Mouse (Mus musculus) layer of hippocampus, postnatal 14 days (tissue): ENCODE measurements around the gene Cmtr1. TPM values are rescaled to one million over a fixed set of nuclear protein-coding genes. Genes with fewer than 3 reads are reported as not detected.
A peak's percentile ranks its signal among the peaks of the same experiment; 100 is the strongest.
"Not testable (repeated sequence)": the region's sequence is repeated elsewhere in the genome, so short reads cannot be mapped to it uniquely, and the experiment has no call there.

Source experiments
- DNase-seq, 2 experiments: peaks; one replicate each; pipeline ENCODE4 v3.0.0; 2021 to 2022; ENCODE audit warnings: low spot score in 2 of 2, mixed read lengths in 1 of 2
- total RNA-seq, 2 experiments: library from RNA; stranded (reverse); gene quantifications; 2 replicates each; pipeline ENCODE4 v1.2.3; 2021

Gene Cmtr1
- total RNA-seq, 2 experiments from 2014 or later, result 78.9 to 93.8 TPM

DNA sequence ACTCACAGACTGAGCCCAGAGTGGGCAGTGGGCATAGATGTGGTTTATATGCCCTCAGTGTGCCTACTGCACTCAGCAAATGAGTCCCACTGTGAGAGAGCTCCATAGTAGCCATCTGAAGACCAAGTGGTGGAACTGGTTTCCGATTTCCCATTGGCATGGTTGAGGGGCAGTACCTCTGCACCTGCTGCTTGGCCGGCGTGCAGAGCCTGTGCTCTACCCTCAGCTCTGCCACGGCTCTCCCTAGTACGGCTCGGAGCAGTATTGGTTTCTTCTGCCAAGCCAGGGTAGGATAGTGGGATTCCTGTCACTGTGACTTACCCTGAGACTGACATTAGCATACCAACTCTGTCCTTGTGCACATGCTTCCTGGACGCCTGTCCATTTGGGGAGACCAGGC is 40.2 kb downstream of the Cmtr1 start:
- DNase-seq, result no peak

DNA sequence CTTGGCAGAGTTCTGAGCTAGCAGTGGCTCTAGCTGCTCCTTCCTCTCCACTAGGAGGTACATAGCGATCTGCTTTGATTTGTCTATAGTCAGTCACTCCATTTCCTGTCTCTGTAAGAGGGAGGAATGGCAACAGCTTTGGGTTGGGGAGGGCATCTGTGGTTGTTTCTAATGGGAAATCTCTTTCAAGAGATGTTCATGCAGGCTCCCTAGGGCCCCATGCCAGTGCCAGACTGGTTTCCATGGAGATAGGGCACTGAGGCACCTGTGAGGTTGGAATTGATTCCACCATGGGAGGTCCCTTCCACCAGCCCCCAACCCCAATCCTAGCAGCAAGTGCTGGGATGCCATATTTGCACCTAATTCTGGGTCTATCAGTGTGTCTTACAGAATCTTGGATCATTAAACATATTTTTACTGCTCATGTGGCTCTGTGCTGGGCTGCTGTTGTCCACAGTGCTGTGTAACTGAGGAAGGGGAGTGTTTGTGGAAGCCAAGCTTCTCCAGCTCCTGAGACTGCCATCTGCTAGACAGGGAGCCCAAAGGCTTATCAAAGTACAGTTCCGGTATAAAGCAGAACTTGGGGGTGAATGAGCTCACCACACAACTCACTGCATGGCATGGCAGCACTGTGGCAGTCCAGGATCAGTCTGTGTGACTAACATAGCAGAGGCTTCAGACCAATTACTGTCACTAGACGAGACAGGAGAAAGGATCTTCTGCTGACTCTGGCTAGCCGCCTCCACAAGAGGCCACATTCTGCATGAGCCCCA is 42.7 kb downstream of the Cmtr1 start:
- peak; percentile 81 to 89 for DNase-seq

DNA sequence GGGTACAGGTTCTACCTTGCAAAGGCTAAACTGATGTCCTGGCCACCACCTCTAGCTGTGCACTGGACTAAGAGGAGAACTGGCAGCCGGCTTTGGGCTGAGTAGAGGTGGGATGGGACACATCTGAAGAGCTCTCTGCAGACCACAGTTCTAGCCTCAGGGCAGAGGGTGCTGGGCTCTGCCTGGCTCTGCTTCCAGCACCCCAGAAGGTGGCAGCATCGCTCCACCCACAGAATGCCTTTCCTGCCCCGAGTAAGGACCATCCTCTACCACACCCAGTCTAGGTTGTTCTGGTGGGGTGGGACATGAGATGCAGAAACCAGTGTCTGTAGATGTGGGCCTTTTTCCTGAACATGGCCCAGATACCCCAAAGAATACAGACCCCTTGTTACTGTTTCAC is 44.4 kb downstream of the Cmtr1 start:
- peak; percentile 67 to 70 for DNase-seq

DNA sequence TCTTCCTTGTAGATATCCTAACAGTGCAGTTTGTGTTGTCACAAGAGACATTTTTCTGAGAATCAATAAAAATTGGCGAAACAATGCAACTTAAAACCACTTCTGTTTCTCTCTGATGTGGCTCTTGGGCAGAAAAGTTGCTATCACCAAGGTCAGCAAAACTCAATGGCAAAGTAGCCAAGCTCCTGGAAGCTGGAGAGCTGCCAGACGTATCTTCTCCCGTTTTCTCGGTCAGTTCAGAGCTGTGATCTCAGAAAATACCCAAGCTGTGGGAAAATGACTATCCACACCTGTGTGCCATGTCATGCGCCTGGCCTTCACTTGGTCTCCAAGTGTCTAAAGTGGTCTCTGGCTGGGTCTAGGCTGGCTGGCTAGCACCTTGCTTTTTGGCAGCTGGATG is 45.5 kb downstream of the Cmtr1 start:
- DNase-seq, result no peak

DNA sequence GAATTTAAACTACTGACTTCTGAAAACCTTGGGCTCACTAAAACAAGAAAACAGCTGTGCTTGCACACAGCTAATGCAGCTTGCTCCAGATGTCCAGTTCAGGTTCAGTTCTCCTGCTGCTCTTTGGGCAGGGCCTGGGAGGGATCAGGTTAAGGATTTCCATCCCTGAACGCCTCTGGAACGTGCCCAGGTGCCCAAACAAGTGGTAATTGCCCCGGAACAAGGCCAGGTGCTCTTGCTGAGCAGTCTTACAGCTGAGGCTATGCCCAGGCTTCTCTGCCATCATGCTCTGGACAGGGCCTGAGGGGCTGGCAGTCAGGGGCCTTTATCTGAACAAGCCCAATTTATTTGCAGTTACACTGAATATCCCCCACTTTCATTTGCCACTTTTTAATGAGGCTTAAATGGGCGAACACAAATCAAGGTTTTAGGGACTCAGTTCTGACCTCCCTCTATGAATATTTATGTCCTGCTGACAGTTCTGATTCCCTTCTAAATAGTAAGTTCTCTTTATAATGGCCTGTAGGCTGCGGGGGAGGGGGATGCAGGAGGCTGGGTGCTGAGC is 46.7 kb downstream of the Cmtr1 start:
- DNase-seq, result no peak

DNA sequence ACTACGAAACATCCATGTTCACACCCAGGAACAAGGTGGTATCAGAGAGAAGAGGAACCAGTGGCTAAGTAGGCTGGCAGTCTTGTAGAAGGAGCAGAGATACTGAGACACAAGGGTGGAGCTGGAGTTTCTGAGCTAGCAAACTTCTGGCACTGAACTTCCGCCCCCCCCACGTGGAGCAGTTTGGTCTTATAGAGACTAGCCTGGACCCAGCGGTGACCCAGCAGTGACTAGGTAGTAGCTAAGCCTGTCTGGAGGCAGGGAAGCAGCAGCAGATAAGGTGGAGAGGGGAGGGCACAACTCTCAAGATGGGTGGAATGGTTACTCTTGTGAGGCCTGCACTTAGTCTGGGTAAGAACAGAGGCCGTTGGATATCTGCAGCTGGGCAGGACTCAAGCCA is 48.4 kb downstream of the Cmtr1 start:
- DNase-seq, result no peak

DNA sequence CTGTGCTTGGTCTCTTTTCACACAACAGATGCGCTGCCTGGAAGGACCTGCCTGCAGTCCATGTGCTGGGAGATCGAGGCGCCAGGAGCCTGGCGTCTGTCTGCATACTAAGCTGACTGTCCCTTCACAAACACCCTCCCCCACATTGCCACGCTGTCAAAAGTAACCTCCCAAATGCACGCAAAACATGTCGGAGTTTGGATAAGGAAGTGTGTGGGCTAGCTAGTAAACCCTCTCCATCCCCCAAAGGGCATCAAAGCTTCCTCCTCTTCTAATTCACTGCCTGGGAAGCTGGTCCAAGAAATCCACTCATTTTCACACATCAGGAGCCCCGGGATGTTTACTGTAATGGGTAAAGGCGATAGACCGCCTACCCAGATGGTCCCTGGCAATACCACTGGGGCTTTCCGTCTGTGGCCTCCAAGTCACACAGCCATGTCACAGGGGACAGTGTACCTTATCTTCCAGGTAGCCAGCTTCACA is 50.2 kb downstream of the Cmtr1 start:
- DNase-seq, result no peak

DNA sequence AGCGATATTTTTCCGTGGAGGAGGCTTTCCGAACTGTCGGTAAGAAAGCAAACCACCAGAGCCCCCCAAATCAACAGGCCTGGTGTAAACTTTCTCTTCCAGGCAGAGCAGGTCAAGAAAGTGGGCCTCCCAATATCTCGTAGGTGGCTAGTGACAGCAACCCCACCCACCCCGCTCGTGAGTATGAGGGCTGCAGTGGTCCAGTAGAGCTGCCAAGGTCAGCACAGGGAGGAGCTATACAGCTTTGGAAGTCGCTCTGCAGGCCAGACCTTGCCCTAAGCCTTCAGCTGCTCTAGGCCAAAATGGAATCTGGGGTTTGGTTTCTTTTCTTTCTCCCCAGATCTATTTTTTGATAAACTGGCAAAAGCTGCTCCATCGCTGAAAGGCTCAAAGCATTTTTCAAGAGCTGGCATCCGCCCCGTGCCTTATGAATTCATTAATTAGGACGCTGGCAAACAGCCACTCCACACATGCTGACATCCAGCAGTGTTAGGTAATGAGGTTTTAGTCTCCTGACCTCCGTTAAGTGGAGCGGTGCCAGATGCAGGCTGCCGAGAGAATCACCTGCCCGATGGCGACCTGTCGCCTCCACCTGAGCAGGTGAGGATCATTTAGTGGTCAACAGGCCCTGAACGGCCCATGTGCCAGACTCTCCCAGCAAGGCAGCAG is 50.8 kb downstream of the Cmtr1 start:
- no peak for DNase-seq

DNA sequence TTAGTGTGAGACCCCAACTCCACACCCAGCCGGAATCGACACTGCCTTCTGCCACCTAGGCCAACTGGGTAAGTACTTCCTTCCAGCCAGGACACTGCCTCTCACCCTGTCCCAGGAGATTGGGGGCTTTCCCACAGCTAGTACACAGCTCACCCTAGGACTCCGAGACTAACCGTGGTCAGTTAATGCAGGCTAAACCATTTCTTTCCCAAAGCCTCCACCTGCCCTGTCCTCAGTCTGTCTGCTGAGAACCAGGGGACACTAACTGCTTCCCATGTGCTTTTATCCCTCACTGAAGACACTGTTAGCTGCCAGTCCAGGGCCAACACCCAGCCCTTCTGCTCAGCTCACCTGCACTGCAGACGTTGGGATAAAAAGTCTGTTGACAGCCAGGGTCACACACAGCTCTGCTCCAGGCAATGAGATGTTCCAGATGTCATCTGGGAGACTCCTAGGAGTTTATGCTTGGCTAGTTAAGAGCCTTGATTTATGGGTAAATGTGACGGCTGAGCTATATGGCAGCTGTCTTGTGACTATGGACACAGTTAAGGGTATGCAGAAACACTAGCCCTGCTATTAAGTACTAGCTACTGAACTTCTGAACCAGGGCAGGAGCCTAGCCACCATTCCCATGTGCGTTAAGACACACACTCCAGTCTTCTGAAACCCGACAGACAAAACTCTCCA is 51.5 kb downstream of the Cmtr1 start:
- DNase-seq, result no peak

DNA sequence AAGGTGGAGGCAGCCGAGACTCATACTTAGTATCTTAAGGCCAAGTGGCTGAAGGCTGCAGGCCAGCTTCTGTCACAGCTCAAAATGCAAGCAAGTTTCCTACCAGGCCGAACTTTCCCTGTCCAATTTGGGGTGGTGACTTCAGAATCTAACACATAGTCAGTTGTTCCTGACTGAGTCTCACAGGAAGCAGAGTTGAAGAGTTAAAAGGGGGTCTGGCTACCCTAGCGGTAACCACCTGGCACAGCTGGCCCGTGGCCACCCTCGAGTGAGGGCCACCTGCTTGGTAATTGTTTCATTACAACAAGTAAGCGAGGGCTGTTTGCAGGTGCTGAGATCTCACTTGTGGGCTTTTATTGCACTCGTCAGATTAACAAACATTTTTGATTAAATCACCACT is 52.2 kb downstream of the Cmtr1 start:
- DNase-seq, result no peak

DNA sequence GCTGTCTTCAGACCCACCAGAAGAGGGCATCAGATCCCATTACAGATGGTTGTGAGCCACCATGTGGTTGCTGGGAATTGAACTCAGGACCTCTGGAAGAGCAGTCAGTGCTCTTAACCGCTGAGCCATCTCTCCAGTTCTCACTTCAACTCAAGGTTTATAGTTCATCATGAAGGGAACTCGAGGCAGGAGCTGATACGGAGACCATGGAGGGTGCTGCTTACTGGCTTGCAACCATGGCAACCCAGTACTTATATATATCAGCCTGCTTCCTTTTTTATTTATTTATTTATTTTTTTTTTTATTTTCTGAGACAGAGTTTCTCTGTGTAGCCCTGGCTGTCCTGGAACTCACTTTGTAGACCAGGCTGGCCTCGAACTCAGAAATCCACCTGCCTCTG is 53.3 kb downstream of the Cmtr1 start:
- not testable (repeated sequence) for DNase-seq

DNA sequence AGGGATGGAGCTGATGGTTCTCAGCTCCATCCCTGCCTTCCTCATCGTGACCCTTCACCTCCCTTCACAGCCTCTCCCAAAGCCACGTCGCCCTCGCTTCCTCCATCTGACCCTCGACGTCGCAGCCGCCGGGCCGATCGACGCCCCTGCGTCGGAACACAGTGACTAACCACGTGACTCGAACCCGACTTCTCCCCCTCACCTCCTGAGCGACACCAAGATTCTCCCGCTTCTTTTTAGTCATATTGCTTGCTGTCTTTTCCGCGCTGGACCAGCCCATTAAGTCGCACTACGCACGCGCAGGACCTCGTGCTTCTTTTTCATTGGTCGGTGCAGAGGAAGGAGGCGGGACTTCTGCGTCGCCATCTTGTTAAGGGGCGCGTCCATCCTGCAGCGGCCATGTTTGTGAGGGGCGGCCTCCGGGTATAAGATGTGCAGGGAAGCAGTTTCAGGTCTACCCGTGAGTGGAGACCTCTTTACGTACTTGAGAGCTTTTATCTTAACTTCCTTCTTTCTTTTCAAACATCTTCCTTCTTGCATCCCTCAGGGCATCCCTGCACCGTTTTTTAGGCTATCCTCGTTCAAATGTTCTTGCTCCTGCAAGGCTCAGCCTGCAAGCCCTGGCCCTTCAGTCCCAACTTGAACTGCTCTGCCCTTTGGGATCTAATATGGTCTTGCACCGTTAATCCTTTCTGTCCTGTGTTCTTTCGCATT is 56.5 kb downstream of the Cmtr1 start, which contains the start of gene Ccdc167:
Gene Ccdc167, minus strand, starts transcription at position 313 of the 714 bp plus-strand sequence.
- peak; percentile 98 for DNase-seq

DNA sequence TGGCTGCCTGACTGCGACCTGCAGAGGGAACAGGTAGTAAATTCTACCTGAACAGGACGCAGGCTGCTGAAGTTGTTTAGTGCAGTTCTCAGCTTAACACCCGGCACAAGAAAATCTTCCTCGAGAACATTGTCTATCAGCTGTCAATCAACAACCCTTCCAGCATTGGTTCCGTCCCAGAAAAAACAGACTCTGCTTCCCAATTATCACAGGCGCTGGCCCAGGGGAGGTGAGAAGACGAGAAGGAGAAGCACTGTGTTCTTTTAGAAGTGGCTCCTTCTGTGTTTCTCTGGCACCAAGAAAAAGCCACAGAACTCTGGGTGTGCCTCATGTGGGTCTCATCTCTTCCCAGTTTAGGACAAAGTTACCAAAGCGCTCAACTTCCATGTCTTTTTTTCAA is 58.3 kb downstream of the Cmtr1 start:
- DNase-seq, result peak in 1 of 2 experiments; percentile 65

DNA sequence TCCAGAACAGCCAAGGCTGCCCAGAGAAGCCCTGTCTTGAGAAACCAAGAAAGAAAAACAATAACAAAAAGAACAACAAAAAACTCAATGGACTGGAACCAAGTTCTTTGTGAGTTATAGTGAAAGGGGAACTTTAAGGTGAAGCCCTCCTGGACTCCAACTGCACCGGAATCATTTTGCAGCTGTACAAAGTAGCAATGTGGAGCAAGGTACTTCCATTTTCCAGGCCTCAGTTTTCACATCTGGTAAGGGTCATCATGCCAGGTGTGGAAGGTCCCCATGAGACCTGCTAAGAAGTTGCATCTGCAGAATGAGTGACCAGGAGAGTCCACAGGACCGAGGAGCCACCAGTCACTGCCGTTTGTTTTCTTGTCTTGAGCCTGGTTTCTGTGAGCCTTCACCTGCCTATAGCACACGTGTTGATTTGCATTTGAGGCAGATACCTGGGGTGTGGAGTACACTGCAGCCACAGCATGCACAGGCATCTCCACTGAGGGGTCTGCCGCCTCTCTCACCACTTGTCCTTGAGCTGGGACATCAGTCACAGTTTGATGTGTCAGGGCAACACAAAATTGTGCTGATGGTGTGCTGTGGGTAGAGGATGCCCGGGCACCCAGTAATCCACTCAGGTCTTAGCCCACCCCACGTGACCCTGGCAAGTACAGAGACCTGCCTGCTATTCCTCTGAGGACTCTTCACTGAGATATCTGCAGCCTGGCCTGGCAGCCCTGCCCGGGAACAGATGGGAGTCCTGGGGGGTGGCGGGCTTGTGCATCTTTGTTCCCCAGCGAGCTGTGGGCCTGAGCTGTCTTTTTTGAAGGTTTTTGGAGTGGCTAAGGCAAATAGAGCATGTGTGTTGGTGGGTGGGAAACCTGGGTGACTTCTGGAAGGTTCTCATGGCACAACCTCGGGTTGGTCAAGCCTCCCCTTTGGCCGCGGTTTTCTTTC is 59.5 kb downstream of the Cmtr1 start:
- no peak for DNase-seq

DNA sequence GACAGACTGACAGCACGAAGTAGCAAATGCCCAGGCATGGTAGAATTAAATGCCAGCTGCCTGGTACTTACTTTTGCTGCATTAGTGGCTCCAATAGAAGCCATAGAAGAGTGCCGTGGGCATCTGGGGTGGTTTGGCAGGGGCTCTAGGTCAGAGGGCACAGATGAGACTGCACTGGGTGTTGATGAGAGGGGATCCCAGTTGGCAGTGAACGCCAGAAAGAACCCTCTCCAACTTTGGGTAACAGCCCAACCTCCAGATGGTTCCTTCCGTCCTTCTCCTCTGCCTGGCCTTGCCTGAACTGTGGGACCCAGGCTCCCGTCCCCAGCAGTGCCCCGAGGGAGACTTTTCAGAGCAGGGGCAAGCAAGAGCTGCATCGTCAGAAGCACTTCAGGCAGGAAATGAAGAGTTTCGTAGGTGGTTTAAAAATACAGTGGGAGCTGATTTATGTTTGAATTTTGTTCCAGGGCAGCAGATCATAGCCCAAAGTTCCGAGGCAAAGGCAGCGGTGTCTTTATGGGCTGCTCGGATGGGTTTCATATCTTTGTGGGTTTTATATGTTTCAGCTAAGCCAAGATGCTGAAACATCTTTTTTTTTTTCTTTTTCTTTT is 60.5 kb downstream of the Cmtr1 start:
- DNase-seq, result no peak

DNA sequence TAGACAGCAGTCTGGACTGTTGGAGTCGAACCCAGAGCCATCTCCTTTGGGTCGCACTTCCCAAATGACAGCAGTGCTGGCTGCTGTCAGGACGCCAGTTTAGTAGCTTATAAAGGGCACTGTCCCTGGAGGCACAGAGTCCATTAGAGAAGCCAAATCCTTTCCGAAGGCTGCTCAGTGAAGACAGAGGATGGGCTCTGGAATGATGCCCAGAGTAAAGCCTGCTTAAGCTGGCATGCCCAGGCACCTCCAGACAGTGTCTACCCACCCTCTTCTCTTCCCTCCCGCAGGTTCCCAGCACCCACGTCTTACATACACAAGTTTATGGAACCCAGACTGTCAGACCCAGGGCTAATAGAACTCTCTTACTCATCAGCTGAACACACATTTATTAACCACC is 64.2 kb downstream of the Cmtr1 start:
- DNase-seq, result no peak

DNA sequence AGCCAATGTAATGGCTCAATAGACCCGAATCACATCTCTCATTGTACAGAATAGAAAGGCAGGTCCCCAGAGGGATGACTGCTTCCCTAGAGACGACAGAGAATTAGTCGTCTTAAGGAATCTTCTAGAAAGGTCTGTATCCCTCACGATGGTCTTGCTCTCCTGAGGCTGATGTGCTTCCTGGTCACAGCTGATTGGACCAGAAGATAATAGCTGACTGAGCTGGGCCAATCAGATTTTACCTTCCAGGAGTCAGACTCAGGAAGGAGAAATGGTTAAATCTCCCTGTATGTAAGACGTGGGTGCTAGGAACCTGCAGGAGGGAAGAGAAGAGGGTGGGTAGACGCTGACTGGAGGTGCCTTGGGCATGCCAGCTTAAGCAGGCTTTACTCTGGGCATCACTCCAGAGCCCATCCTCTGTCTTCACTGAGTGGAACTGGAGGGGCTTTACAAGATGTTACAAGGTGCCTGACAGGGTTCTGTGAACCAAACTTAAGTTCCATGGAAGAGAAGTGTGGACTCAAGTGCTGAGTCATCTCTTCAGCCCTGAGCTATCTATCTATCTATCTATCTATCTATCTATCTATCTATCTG is 64.7 kb downstream of the Cmtr1 start:
- no peak for DNase-seq

DNA sequence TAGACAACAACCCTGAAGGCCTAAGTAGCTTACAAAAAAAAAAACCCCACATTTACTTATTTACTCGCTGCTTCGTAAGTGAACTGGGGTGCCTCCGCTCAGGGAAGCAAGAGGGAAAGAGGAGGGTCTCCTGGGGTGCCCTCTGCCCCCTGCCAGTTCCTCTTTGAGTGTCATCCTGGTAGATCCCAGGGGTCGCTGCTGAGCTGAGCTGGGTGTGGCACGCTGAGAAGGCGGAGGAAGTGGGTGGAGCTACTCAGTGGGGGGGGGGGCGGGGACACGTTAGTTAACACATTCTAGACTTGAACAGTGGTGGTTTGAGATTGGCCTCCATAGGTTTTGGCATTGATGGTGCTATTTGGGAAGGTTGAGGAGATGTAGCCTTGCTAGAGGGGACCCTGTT is 67.7 kb downstream of the Cmtr1 start:
- no peak for DNase-seq
